Mouse (Mus musculus) WW6 (cell line): ENCODE results near the gene Gjb3.

Source experiments
- DNase-seq: peaks from one replicate; pipeline ENCODE4 v3.0.0-alpha.2; 2013; ENCODE audit warnings: low read depth, low spot score

Gjb3 gene

GRCm38 (mm10) chr4:127286907-127287306, 43.7 kb downstream of the Gjb3 start:
- DNase-seq, result no peak

GRCm38 (mm10) chr4:127279241-127279640, 51.4 kb downstream of the Gjb3 start:
- no peak for DNase-seq

- no peak for DNase-seq
These were observed 52.1 kb downstream of the Gjb3 start for GRCm38 (mm10) chr4:127278451-127279001.
